Mouse (Mus musculus): ENCODE data around the gene Sox5. TPM values are rescaled to one million over a fixed set of nuclear protein-coding genes. Genes with fewer than 3 reads are reported as not detected.
A peak's percentile ranks its signal among the peaks of the same experiment; 100 is the strongest.

Gene Sox5
- total RNA-seq, 2 experiments from 2014 or later: 0.51 to 3.1 TPM

- no peak for ATAC-seq (replicated peaks; ENCODE audit: low FRiP score, poor library complexity, severe bottlenecking)
Measured at GRCm38 (mm10) chr6:144600351-144600750, 181.4 kb downstream of the Sox5 start.

GRCm38 (mm10) chr6:144598324-144598973 is 183.3 kb downstream of the Sox5 start:
- no peak for ATAC-seq (replicated peaks; ENCODE audit: low FRiP score, poor library complexity, severe bottlenecking)

GRCm38 (mm10) chr6:144596536-144597210 is 185.1 kb downstream of the Sox5 start:
- ATAC-seq (replicated peaks; ENCODE audit: low FRiP score, poor library complexity, severe bottlenecking): no peak

- no peak for ATAC-seq (replicated peaks; ENCODE audit: low FRiP score, poor library complexity, severe bottlenecking)
Measured at GRCm38 (mm10) chr6:144584854-144585253, 196.9 kb downstream of the Sox5 start.

GRCm38 (mm10) chr6:144584074-144584840 is 197.5 kb downstream of the Sox5 start:
- no peak for ATAC-seq (replicated peaks; ENCODE audit: low FRiP score, poor library complexity, severe bottlenecking)

- no peak for ATAC-seq (replicated peaks; ENCODE audit: low FRiP score, poor library complexity, severe bottlenecking)
Measured at GRCm38 (mm10) chr6:144579301-144579700, 202.5 kb downstream of the Sox5 start.

- peak; percentile 30; the same call in 1 of the 2 replicates for ATAC-seq (replicated peaks; ENCODE audit: low FRiP score, poor library complexity, severe bottlenecking)
Measured at GRCm38 (mm10) chr6:144570850-144571249, 210.9 kb downstream of the Sox5 start.

- no peak for ATAC-seq (replicated peaks; ENCODE audit: low FRiP score, poor library complexity, severe bottlenecking)
Measured at GRCm38 (mm10) chr6:144565827-144566226, 215.9 kb downstream of the Sox5 start.

- no peak for ATAC-seq (replicated peaks; ENCODE audit: low FRiP score, poor library complexity, severe bottlenecking)
Measured at GRCm38 (mm10) chr6:144561718-144562117, 220.1 kb downstream of the Sox5 start.

GRCm38 (mm10) chr6:144560211-144560610 is 221.6 kb downstream of the Sox5 start:
- ATAC-seq (replicated peaks; ENCODE audit: low FRiP score, poor library complexity, severe bottlenecking): no peak

GRCm38 (mm10) chr6:144553476-144553875 is 228.3 kb downstream of the Sox5 start:
- ATAC-seq (replicated peaks; ENCODE audit: low FRiP score, poor library complexity, severe bottlenecking): no peak

- ATAC-seq (replicated peaks; ENCODE audit: low FRiP score, poor library complexity, severe bottlenecking): no peak
Measured at GRCm38 (mm10) chr6:144548991-144549390, 232.8 kb downstream of the Sox5 start.

GRCm38 (mm10) chr6:144547141-144547540 is 234.6 kb downstream of the Sox5 start:
- ATAC-seq (replicated peaks; ENCODE audit: low FRiP score, poor library complexity, severe bottlenecking): no peak

- ATAC-seq (replicated peaks; ENCODE audit: low FRiP score, poor library complexity, severe bottlenecking): no peak
Measured at GRCm38 (mm10) chr6:144545549-144545948, 236.2 kb downstream of the Sox5 start.

- ATAC-seq (replicated peaks; ENCODE audit: low FRiP score, poor library complexity, severe bottlenecking): no peak
Measured at GRCm38 (mm10) chr6:144541316-144541715, 240.5 kb downstream of the Sox5 start.

GRCm38 (mm10) chr6:144539439-144540192 is 242.2 kb downstream of the Sox5 start:
- ATAC-seq (replicated peaks; ENCODE audit: low FRiP score, poor library complexity, severe bottlenecking): no peak

- ATAC-seq (replicated peaks; ENCODE audit: low FRiP score, poor library complexity, severe bottlenecking): no peak
Measured at GRCm38 (mm10) chr6:144523479-144523878, 258.3 kb downstream of the Sox5 start.

GRCm38 (mm10) chr6:144518811-144519210 is 263.0 kb downstream of the Sox5 start:
- ATAC-seq (replicated peaks; ENCODE audit: low FRiP score, poor library complexity, severe bottlenecking): no peak

- ATAC-seq (replicated peaks; ENCODE audit: low FRiP score, poor library complexity, severe bottlenecking): no peak
Measured at GRCm38 (mm10) chr6:144515905-144516304, 265.9 kb downstream of the Sox5 start.

- no peak for ATAC-seq (replicated peaks; ENCODE audit: low FRiP score, poor library complexity, severe bottlenecking)
Measured at GRCm38 (mm10) chr6:144513761-144514160, 268.0 kb downstream of the Sox5 start.

Data from erythroblast, adult 5-6 weeks (primary cell).